ENCODE assay signal across 9 mouse cellular contexts in genomic region chr17:47793377-47793776, GRCm38 (mm10). TPM values are rescaled to one million over a fixed set of nuclear protein-coding genes. Genes with fewer than 3 reads are reported as not detected.
DNase-seq lines count a peak whose midpoint lies in the region; ATAC-seq lines count a peak whose summit lies in the region.
"Had no signal": no experiment of that assay in that cellular context is flagged by ENCODE, and none has a peak within 500 bp of the region (broad histone marks: within the 10 kb centered on the region; RNA-seq: fewer than 3 reads in every experiment).

No protein-coding gene starts in this region.

- no peak overlapping the region for H3K4me3 ChIP-seq in hindbrain, embryonic 12.5 days
- H3K4me3 ChIP-seq in lung, embryonic 16.5 days (ENCODE audit: low read length), result no peak overlapping the region
- H3K4me3 ChIP-seq: myocyte had no signal

- ATAC-seq in hindbrain, embryonic 12.5 days (ENCODE audit: low FRiP score), result peak; percentile 69
- ATAC-seq in lung, embryonic 16.5 days (ENCODE audit: low read depth), result peak; percentile 81

- no peaks in the 10 kb centered on the region for H3K36me3 ChIP-seq in hindbrain, embryonic 12.5 days
- H3K36me3 ChIP-seq in lung, embryonic 16.5 days (ENCODE audit: control insufficient read depth, insufficient read depth, low read length), result no peaks in the 10 kb centered on the region

- no peak overlapping the region for H3K4me2 ChIP-seq in hindbrain, embryonic 12.5 days (replicated peaks)
- H3K4me2 ChIP-seq in lung, embryonic 16.5 days (ENCODE audit: low read depth, low read length), result no peak overlapping the region

- H3K9me3 ChIP-seq in hindbrain, embryonic 12.5 days (replicated peaks), result no peaks in the 10 kb centered on the region
- no peaks in the 10 kb centered on the region for H3K9me3 ChIP-seq in lung, embryonic 16.5 days (ENCODE audit: control insufficient read depth, low read length)

- no peak overlapping the region for H3K9ac ChIP-seq in hindbrain, embryonic 12.5 days
- no peak overlapping the region for H3K9ac ChIP-seq in lung, embryonic 16.5 days (ENCODE audit: low read length)

- H3K4me1 ChIP-seq in hindbrain, embryonic 12.5 days, result peaks cover 19% of the 10 kb centered on the region
- H3K4me1 ChIP-seq in lung, embryonic 16.5 days (replicated peaks; ENCODE audit: control insufficient read depth, insufficient read depth, low read length), result peaks cover 17% of the 10 kb centered on the region

- H3K27me3 ChIP-seq in hindbrain, embryonic 12.5 days, result no peaks in the 10 kb centered on the region
- no peaks in the 10 kb centered on the region for H3K27me3 ChIP-seq in lung, embryonic 16.5 days (ENCODE audit: control insufficient read depth, insufficient read depth, low read depth, low read length)

- DNase-seq in NIH3T3 (ENCODE audit: low read depth), result peak; percentile 88
- DNase-seq in cerebellum, postnatal 14 days, result peak; percentile 92 to 94
- DNase-seq in frontal cortex, postnatal 14 days (ENCODE audit: low spot score in 2 of 2), result peak; percentile 69 to 77
- DNase-seq in layer of hippocampus, adult 9-11 months, result peak; percentile 87
- peak; percentile 85 for DNase-seq in ovary, postnatal 14 days (ENCODE audit: low spot score)
- DNase-seq in thymus, postnatal 0 days (ENCODE audit: low spot score), result peak; percentile 82

- WGBS in hindbrain, embryonic 12.5 days, result 6% methylated on average over 9 of the region's 9 CpGs
- WGBS in lung, embryonic 16.5 days, result 8% methylated on average over 9 of the region's 9 CpGs

- H3K27ac ChIP-seq in hindbrain, embryonic 12.5 days, result peak overlapping the region; percentile 6; the same call in 1 of the 2 replicates
- H3K27ac ChIP-seq in lung, embryonic 16.5 days (ENCODE audit: low read length), result no peak overlapping the region

RNA-seq across cellular contexts. Expression of gene Mdfi, which starts 41.1 kb away (rescaled TPM):
- polyA plus RNA-seq in hindbrain, embryonic 12.5 days (2016; fragmentation: Nextera tagmentation; extraction: Ambion mirVana), result 15.0 and 20.9 TPM in 2 replicates
- 18.1 and 22.1 TPM in 2 replicates for polyA plus RNA-seq in lung, embryonic 16.5 days (2015; fragmentation: Nextera tagmentation; extraction: Ambion mirVana)
- polyA plus RNA-seq in thymus, postnatal 0 days (2015; fragmentation: Nextera tagmentation; extraction: Ambion mirVana), result 3.5 and 3.7 TPM in 2 replicates

RNA-seq across cellular contexts. Expression of gene Tfeb, which starts 56.5 kb away (rescaled TPM):
- polyA plus RNA-seq in hindbrain, embryonic 12.5 days (2016; fragmentation: Nextera tagmentation; extraction: Ambion mirVana), result 4.9 TPM in 2 replicates
- 13.1 and 13.7 TPM in 2 replicates for polyA plus RNA-seq in lung, embryonic 16.5 days (2015; fragmentation: Nextera tagmentation; extraction: Ambion mirVana)
- polyA plus RNA-seq in thymus, postnatal 0 days (2015; fragmentation: Nextera tagmentation; extraction: Ambion mirVana), result 4.7 and 5.5 TPM in 2 replicates
